Mouse (Mus musculus) kidney, adult 2 months (tissue): ENCODE measurements at regions not wholly inside any gene's neighbourhood (a gene's known extent, or its start where the extent isn't known, plus 50 kb on each side); places are given as distances from the start of the nearest gene placed in this dataset.

ENCODE experiments used
- DNase-seq: peaks from one replicate; pipeline ENCODE4 v3.0.0; 2021
- H3K27ac ChIP-seq: fragments of 200-500 bp; 2 replicates; pipeline ENCODE4 v1.5.1; 2012; ENCODE audit warnings: low read depth, low read length, control low read depth, inconsistent platforms; ENCODE audit not compliant: insufficient read depth
- H3K27me3 ChIP-seq: fragments of 200-500 bp; replicated peaks from 2 replicates; pipeline ENCODE4 v1.6.1; 2012; ENCODE audit warnings: mild to moderate bottlenecking, moderate library complexity, low read length, inconsistent platforms; ENCODE audit not compliant: control insufficient read depth, insufficient read depth
- H3K36me3 ChIP-seq: fragments of 200-500 bp; 2 replicates; pipeline ENCODE4 v1.6.1; 2012; ENCODE audit warnings: mild to moderate bottlenecking, moderate library complexity, low read length, inconsistent platforms; ENCODE audit not compliant: control insufficient read depth, insufficient read depth
- H3K4me1 ChIP-seq: fragments of 200-500 bp; 2 replicates; pipeline ENCODE4 v1.6.1; 2011; ENCODE audit warnings: low read length; ENCODE audit not compliant: control insufficient read depth, insufficient read depth
- H3K4me3 ChIP-seq: fragments of 200-500 bp; 2 replicates; pipeline ENCODE4 v1.5.1; 2011; ENCODE audit warnings: mild to moderate bottlenecking, low read depth, low read length, control low read depth; ENCODE audit not compliant: insufficient read depth
- CTCF ChIP-seq: fragments of 200-500 bp; conservative IDR thresholded peaks from 2 replicates; pipeline ENCODE4 v1.5.1; 2011; ENCODE audit warnings: low read depth, mild to moderate bottlenecking, control low read depth, low read length, moderate library complexity, mixed read lengths; ENCODE audit not compliant: insufficient read depth, insufficient read length
- POLR2A ChIP-seq: fragments of 200-500 bp; IDR thresholded peaks from one replicate; pipeline ENCODE4 v1.6.1; 2011; ENCODE audit warnings: low read depth, low read length, control low read depth
- WGBS: fragments of 180-500 bp; shearing (Covaris S2); methylation state at CpG from one replicate; pipeline ENCODE4 v1.1.7; 2018; 5-methylcytosine and 5-hydroxymethylcytosine counted together

GRCm38 (mm10) chr6:16575875-16576274 is 322.4 kb downstream of the Tfec start:
- Histone ChIP-seq H3K27me3 (no peaks in the 10 kb centered on the region), H3K27ac (no peak overlapping the region), H3K4me3 (no peak overlapping the region), H3K4me1 (no peaks in the 10 kb centered on the region), H3K36me3 (no peaks in the 10 kb centered on the region)
- TF ChIP-seq CTCF (no peak), POLR2A (no peak)
- 75% methylated on average over 2 of the region's 2 CpGs for WGBS
- no peak for DNase-seq

- H3K4me3 ChIP-seq: no peak overlapping the region
- no peak overlapping the region for H3K27ac ChIP-seq
- H3K4me1 ChIP-seq: no peaks in the 10 kb centered on the region
- no peak for DNase-seq
- H3K36me3 ChIP-seq: no peaks in the 10 kb centered on the region
- 83% methylated on average over 6 of the region's 6 CpGs for WGBS
- H3K27me3 ChIP-seq: no peaks in the 10 kb centered on the region
- TF ChIP-seq POLR2A: no peak
- TF ChIP-seq CTCF: no peak
Measured at GRCm38 (mm10) chr6:16572828-16573227, 325.4 kb downstream of the Tfec start.

- Histone ChIP-seq H3K27ac (no peak overlapping the region), H3K36me3 (no peaks in the 10 kb centered on the region), H3K4me3 (no peak overlapping the region), H3K27me3 (no peaks in the 10 kb centered on the region; the same call in 1 of the 2 replicates), H3K4me1 (no peaks in the 10 kb centered on the region)
- peak; percentile 20 for DNase-seq
- TF ChIP-seq CTCF (no peak), POLR2A (no peak)
- 25% methylated on average over 7 of the region's 7 CpGs for WGBS
Measured at GRCm38 (mm10) chr6:16551945-16552673, 346.1 kb downstream of the Tfec start.

- Histone ChIP-seq H3K4me3 (no peak overlapping the region), H3K4me1 (no peaks in the 10 kb centered on the region), H3K36me3 (no peaks in the 10 kb centered on the region), H3K27me3 (no peaks in the 10 kb centered on the region; the same call in 1 of the 2 replicates), H3K27ac (no peak overlapping the region)
- TF ChIP-seq POLR2A (no peak), CTCF (no peak)
- WGBS: 80% methylated on average over 6 of the region's 6 CpGs
- no peak for DNase-seq
Measured at GRCm38 (mm10) chr6:16551131-16551530, 347.1 kb downstream of the Tfec start.

- no peaks in the 10 kb centered on the region for H3K36me3 ChIP-seq
- TF ChIP-seq CTCF (peak; percentile 71), POLR2A (no peak)
- no peaks in the 10 kb centered on the region for H3K4me1 ChIP-seq
- H3K27ac ChIP-seq: no peak overlapping the region
- no peak overlapping the region for H3K4me3 ChIP-seq
- peak; percentile 48 for DNase-seq
- H3K27me3 ChIP-seq: no peaks in the 10 kb centered on the region; the same call in 1 of the 2 replicates
- 74% methylated on average over 9 of the region's 9 CpGs for WGBS
Measured at GRCm38 (mm10) chr6:16550445-16550844, 347.8 kb downstream of the Tfec start.

GRCm38 (mm10) chr6:16514054-16514453 is 384.2 kb downstream of the Tfec start:
- Histone ChIP-seq H3K27ac (no peak overlapping the region), H3K36me3 (no peaks in the 10 kb centered on the region), H3K4me1 (no peaks in the 10 kb centered on the region), H3K27me3 (no peaks in the 10 kb centered on the region), H3K4me3 (no peak overlapping the region)
- 56% methylated on average over 1 of the region's 1 CpGs for WGBS
- DNase-seq: no peak
- no peak for TF ChIP-seq POLR2A
- TF ChIP-seq CTCF: no peak

- no peak for TF ChIP-seq CTCF
- TF ChIP-seq POLR2A: no peak
- no peaks in the 10 kb centered on the region for H3K27me3 ChIP-seq
- H3K36me3 ChIP-seq: no peaks in the 10 kb centered on the region
- DNase-seq: no peak
- H3K4me1 ChIP-seq: no peaks in the 10 kb centered on the region
- no peak overlapping the region for H3K27ac ChIP-seq
- no peak overlapping the region for H3K4me3 ChIP-seq
Measured at GRCm38 (mm10) chr6:16513541-16513940, 384.7 kb downstream of the Tfec start.
